Mouse (Mus musculus) adrenal gland, postnatal 36 days (tissue): ENCODE measurements at regions not wholly inside any gene's neighbourhood (a gene's known extent, or its start where the extent isn't known, plus 50 kb on each side); places are given as distances from the start of the nearest gene placed in this dataset.

Experiments used
- DNase-seq, 2 experiments: peaks; one replicate each; pipeline ENCODE4 v3.0.0; 2021; ENCODE audit warnings: mixed read lengths in 1 of 2

GRCm38 (mm10) chr13:44301936-44302335, 427.3 kb upstream of the Jarid2 start:
- peak; percentile 40 to 45 for DNase-seq

- no peak for DNase-seq
Observed at GRCm38 (mm10) chr13:44305134-44305991, 423.9 kb upstream of the Jarid2 start.

GRCm38 (mm10) chr13:44306275-44307050, 422.8 kb upstream of the Jarid2 start:
- peak; percentile 74 to 76 for DNase-seq

GRCm38 (mm10) chr13:44308227-44308626, 421.0 kb upstream of the Jarid2 start:
- DNase-seq: no peak

DNA sequence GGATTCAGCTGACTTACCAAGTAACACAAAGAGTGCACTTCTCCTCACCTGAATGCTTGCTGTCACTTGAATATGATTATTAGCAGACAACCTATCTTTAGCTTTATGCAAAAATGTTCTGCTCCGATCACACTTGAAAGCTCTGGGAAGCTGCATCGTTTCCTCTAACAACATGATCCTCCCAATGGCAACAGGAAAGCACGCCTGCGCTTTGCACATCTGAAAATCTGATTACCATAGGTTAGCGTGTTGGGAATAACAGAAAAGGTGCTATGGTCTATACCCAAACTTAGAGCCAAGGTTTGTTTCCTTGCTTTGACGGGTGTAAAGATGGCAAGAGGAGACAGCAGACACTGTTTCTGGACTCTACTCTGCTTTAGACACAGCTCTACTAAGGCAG, 417.0 kb upstream of the Jarid2 start:
- DNase-seq: no peak

DNA sequence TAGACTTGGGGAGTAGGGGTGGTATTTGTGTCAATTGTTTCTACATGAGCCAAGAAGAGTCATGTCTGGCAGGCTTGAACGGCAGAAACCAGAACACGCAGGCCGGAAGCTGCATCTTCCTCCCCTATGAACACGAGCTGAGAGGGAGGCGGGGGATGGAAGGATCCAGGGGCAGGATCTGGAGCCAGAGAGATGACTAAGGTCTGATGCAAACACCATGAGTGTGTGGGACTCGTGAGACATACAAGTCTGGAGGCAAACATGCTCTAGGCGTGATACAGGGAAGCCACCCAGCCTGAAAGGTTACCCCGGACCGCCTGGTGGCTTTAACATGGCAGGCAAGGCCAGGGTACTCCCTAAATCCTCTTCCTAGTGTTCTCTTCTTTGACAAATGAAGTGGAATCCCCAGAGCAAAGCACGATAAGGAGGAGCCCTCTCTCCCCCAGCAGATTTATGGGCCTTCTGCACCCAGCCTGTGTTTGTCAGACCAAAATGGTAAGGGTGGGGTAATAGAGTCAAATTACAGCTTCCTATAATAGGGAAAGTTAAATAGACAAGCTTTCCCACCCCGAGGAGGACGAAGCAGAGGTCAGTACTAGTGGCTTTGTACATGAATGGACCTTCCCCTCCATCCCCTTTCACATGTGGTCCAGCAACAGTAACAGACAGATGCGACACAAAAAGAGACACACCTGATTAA, 412.4 kb upstream of the Jarid2 start:
- no peak for DNase-seq

- no peak for DNase-seq
Observed at GRCm38 (mm10) chr13:44317596-44317995, 411.7 kb upstream of the Jarid2 start.

DNA sequence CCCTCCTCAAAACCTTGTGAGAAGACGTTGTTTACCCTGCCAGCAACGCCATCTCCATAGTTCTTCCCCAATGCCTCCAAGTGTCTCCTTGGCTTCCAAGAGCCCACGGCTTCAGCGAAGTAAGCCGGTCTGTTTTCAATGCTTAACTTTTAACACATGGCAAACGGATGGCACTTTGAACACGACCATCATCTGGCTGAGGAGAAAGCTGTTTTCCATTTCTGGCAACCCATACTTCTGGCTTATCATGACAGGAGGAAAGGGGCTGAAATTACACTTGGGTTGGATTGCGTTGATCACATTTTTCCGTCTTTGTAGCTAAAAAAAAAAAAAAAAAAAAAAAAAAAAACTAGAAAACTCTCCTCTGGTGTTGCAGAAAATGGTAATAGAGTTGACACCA, 410.2 kb upstream of the Jarid2 start:
- no peak for DNase-seq

DNA sequence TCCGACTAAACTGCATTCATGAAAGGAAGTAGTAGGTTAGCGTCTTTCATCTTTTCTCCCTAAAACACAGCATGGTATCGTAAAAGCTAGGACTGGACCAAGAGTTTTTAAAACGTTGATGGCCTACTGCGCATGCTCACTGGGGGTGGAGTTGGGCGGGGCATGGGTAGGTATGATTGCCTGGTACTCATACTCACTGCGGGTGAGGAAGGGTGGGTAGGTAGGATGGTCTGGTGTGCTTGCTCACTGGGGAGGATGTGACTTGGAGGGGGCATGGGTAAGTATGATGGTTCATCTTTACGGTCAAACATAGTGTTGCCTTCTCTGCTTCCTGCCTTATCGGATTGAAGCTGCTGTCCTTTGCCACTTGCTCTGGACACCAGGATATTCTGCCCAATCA, 409.8 kb upstream of the Jarid2 start:
- DNase-seq: no peak

GRCm38 (mm10) chr13:44320311-44320710, 409.0 kb upstream of the Jarid2 start:
- no peak for DNase-seq

DNA sequence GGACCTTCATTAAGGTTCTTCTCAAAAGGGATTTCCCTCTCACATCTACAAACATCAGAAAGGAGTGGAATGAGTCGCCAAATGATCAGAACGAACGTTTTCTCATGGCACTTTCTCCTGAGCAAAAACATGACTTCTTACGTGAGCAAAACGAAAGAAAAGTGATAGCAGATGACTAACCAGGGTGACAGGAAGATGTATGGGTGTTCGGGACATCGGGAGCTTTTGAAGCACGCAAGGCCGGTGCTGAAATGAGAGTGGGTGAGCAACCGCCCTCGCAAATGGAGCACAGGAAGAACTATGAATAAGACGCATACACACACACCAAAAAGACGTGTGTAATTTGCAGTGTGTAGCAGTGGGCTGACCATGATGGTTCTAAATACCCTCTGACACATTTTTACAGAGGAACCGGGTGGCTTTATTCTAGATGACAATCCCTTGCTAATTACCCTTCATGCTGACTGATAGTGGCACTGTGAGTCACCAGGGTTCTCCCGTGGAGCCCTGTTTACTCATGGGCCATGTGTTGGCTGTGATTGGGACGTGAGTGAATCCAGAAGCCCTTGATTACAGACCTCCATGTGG, 408.2 kb upstream of the Jarid2 start:
- DNase-seq: peak; percentile 53 to 58

DNA sequence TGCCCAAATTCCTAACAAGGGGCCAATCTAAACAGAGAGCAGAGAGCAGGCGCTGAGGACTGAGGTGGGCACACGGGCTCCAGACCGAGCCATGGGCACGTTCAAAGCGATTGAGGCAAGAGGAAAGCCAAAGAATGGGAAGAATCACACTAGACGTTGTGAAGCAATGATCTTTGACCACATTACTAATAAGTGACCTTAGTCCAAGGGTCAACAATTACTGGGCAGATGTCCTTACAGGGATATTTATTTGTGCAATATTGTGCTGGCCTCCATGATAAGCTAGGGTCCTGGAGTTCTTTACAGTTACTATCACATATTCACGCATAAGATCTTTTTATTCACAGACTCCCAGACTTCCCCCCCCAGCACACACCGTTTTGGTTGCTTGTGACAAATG, 400.9 kb upstream of the Jarid2 start:
- DNase-seq: no peak

GRCm38 (mm10) chr13:44329161-44329560, 400.1 kb upstream of the Jarid2 start:
- DNase-seq: no peak

DNA sequence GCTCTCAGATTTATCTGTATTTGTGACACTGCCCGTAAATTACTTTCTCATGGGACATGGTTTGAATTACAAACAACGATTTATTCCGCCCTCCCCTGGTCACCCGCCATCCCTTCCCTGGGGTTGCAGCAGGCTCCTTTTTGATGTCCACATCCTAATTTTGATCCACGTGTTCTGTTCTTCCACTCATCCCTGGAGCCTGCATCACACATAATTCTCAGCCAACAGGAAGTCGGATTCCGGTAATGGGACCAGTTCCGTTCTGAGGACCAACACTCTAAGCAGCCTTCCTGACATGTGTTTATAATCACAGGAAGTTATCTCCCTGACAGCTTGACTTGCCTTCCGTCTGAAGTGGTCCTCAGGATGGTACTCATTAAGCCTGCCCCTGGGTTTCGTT, 399.6 kb upstream of the Jarid2 start:
- DNase-seq: no peak

- peak; percentile 20 to 31 for DNase-seq
Observed at GRCm38 (mm10) chr13:44332716-44333240, 396.5 kb upstream of the Jarid2 start.

GRCm38 (mm10) chr13:44339061-44339741, 390.1 kb upstream of the Jarid2 start:
- no peak for DNase-seq

- DNase-seq: no peak
Observed at GRCm38 (mm10) chr13:44345094-44345493, 384.2 kb upstream of the Jarid2 start.

DNA sequence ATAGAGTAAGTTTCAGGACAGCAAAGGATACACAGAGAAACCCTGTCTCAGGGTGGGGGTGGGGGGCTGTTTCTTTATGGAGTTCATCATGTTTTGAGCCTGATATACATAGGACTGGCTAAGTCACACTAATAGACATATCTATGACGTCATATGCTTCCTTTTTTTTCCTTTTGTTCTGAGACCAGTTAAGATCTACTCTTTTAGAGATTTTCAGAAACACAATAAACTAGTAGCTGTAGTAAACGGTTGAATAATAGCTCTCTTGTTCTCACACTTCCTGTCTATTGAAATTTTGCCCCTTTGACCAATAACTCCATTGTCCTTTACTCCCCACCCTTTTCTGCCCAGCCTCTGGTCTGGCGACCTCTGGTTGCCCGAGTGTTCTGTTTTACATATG, 382.6 kb upstream of the Jarid2 start:
- no peak for DNase-seq

DNA sequence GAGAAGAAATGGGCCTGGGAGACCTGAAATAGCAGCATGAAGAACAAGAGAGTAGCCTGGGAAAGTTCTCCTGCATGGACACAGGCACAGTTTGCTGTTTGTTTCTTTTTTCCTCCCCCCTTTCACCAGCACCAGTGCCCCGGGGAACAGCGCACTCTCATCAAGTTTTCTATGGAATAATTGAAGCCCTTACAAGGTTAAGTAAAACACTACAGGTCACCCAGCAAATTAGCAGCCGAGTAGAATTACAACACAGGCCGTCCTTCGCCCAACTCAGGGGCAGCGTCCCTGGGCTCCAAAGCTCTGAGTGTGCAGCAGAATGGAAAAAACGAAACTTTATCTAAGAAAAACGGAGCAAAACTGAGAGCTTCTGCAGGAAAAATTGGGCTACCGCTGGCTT, 381.6 kb upstream of the Jarid2 start:
- DNase-seq: peak; percentile 16 to 73

- peak in 1 of 2 experiments; percentile 10 for DNase-seq
Observed at GRCm38 (mm10) chr13:44353899-44354298, 375.4 kb upstream of the Jarid2 start.

DNA sequence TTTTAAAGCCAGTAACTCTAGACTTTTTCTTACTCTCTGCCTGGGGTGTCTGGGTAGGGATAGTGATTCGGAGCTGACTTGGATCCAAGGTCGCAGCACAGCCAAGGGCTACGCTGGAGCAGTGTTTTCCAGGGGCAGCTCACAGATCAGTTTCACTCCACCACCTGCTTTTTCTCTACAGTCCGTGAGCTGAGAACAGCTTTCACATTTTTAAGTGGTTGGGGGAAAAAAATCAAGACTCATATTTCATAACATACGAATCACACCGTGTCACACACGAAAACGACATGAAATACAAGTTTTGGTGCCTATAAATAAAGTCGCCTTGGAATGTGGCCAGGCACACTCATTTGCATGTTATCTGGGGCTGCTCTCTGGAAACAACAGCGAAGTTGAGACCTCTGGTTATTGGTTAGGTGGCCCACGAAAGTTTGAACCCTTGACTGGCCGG, 373.5 kb upstream of the Jarid2 start:
- DNase-seq: peak; percentile 50 to 53
